Mouse (Mus musculus) neural tube, embryonic 12.5 days (tissue): ENCODE measurements at regions not wholly inside any gene's neighbourhood (a gene's known extent, or its start where the extent isn't known, plus 50 kb on each side); places are given as distances from the start of the nearest gene placed in this dataset.

Experiments used
- ATAC-seq: fragments of 200-750 bp; cut with Nextera tagmentation; 2 replicates; pipeline ENCODE4 v1.8.0; 2017; ENCODE audit warnings: low read depth, mild to moderate bottlenecking, moderate TSS enrichment, moderate library complexity; ENCODE audit not compliant: low FRiP score
- H3K27ac ChIP-seq: fragments of 300-500 bp; sonication (generic); 2 replicates; pipeline ENCODE4 v1.5.1; 2016
- H3K27me3 ChIP-seq: fragments of 300-500 bp; sonication (generic); replicated peaks from 2 replicates; pipeline ENCODE4 v1.6.1; 2016; ENCODE audit warnings: mild to moderate bottlenecking
- H3K36me3 ChIP-seq: fragments of 300-500 bp; sonication (generic); 2 replicates; pipeline ENCODE4 v1.6.1; 2016; ENCODE audit warnings: mild to moderate bottlenecking
- H3K4me1 ChIP-seq: fragments of 300-500 bp; sonication (generic); 2 replicates; pipeline ENCODE4 v1.6.1; 2016
- H3K4me2 ChIP-seq: fragments of 300-500 bp; sonication (generic); replicated peaks from 2 replicates; pipeline ENCODE4 v1.6.1; 2016; ENCODE audit warnings: mild to moderate bottlenecking
- H3K4me3 ChIP-seq: fragments of 300-500 bp; sonication (generic); 2 replicates; pipeline ENCODE4 v1.5.1; 2016
- H3K9ac ChIP-seq: fragments of 300-500 bp; sonication (generic); 2 replicates; pipeline ENCODE4 v1.6.1; 2016; ENCODE audit warnings: mild to moderate bottlenecking
- H3K9me3 ChIP-seq: fragments of 300-500 bp; sonication (generic); 2 replicates; pipeline ENCODE4 v1.6.1; 2016; ENCODE audit warnings: mild to moderate bottlenecking
- WGBS: fragments of 180-500 bp; shearing (Covaris S2); methylation state at CpG from one replicate; pipeline ENCODE4 v1.1.7; 2016; 5-methylcytosine and 5-hydroxymethylcytosine counted together

GRCm38 (mm10) chr5:47185868-47186267 is 797.1 kb upstream of the Slit2 start:
- no peak for ATAC-seq
- no peak overlapping the region for H3K9ac ChIP-seq
- no peak overlapping the region for H3K27ac ChIP-seq
- no peak overlapping the region for H3K4me2 ChIP-seq
- H3K36me3 ChIP-seq, result no peaks in the 10 kb centered on the region
- no peaks in the 10 kb centered on the region for H3K4me1 ChIP-seq
- H3K9me3 ChIP-seq, result no peaks in the 10 kb centered on the region
- H3K4me3 ChIP-seq, result no peak overlapping the region
- H3K27me3 ChIP-seq, result no peaks in the 10 kb centered on the region

GRCm38 (mm10) chr5:47202164-47202914 is 780.6 kb upstream of the Slit2 start:
- no peaks in the 10 kb centered on the region for H3K9me3 ChIP-seq
- H3K36me3 ChIP-seq, result no peaks in the 10 kb centered on the region
- H3K27me3 ChIP-seq, result no peaks in the 10 kb centered on the region
- H3K4me2 ChIP-seq, result no peak overlapping the region
- no peak overlapping the region for H3K27ac ChIP-seq
- H3K9ac ChIP-seq, result no peak overlapping the region
- H3K4me1 ChIP-seq, result no peaks in the 10 kb centered on the region
- no peak overlapping the region for H3K4me3 ChIP-seq
- ATAC-seq, result no peak
- WGBS, result 79% methylated on average over 3 of the region's 3 CpGs

GRCm38 (mm10) chr5:47202915-47203296 is 780.0 kb upstream of the Slit2 start:
- Histone ChIP-seq H3K27ac (no peak overlapping the region), H3K4me2 (no peak overlapping the region), H3K9me3 (no peaks in the 10 kb centered on the region), H3K4me3 (no peak overlapping the region), H3K4me1 (no peaks in the 10 kb centered on the region), H3K9ac (no peak overlapping the region), H3K27me3 (no peaks in the 10 kb centered on the region), H3K36me3 (no peaks in the 10 kb centered on the region)
- WGBS, result 70% methylated on average over 1 of the region's 1 CpGs
- no peak for ATAC-seq

- H3K27ac ChIP-seq, result no peak overlapping the region
- H3K4me3 ChIP-seq, result no peak overlapping the region
- no peaks in the 10 kb centered on the region for H3K36me3 ChIP-seq
- no peaks in the 10 kb centered on the region for H3K27me3 ChIP-seq
- no peak overlapping the region for H3K9ac ChIP-seq
- H3K4me2 ChIP-seq, result no peak overlapping the region
- ATAC-seq, result no peak
- H3K4me1 ChIP-seq, result no peaks in the 10 kb centered on the region
- WGBS, result 46% methylated on average over 1 of the region's 1 CpGs
- H3K9me3 ChIP-seq, result no peaks in the 10 kb centered on the region
Measured at GRCm38 (mm10) chr5:47210542-47210941, 772.4 kb upstream of the Slit2 start.

GRCm38 (mm10) chr5:47215421-47215820 is 767.5 kb upstream of the Slit2 start:
- H3K4me1 ChIP-seq, result no peaks in the 10 kb centered on the region
- no peaks in the 10 kb centered on the region for H3K36me3 ChIP-seq
- H3K9ac ChIP-seq, result no peak overlapping the region
- ATAC-seq, result no peak
- no peak overlapping the region for H3K4me3 ChIP-seq
- H3K9me3 ChIP-seq, result no peaks in the 10 kb centered on the region
- no peak overlapping the region for H3K4me2 ChIP-seq
- no peak overlapping the region for H3K27ac ChIP-seq
- no peaks in the 10 kb centered on the region for H3K27me3 ChIP-seq

- Histone ChIP-seq H3K4me2 (no peak overlapping the region), H3K4me3 (no peak overlapping the region), H3K36me3 (no peaks in the 10 kb centered on the region), H3K27me3 (no peaks in the 10 kb centered on the region), H3K9ac (no peak overlapping the region), H3K4me1 (no peaks in the 10 kb centered on the region), H3K9me3 (no peaks in the 10 kb centered on the region), H3K27ac (no peak overlapping the region)
- ATAC-seq, result no peak
- 85% methylated on average over 1 of the region's 1 CpGs for WGBS
Measured at GRCm38 (mm10) chr5:47225247-47225646, 757.7 kb upstream of the Slit2 start.

- no peak for ATAC-seq
- Histone ChIP-seq H3K27me3 (no peaks in the 10 kb centered on the region), H3K36me3 (no peaks in the 10 kb centered on the region), H3K4me1 (no peaks in the 10 kb centered on the region), H3K4me2 (no peak overlapping the region), H3K9ac (no peak overlapping the region), H3K27ac (no peak overlapping the region), H3K9me3 (no peaks in the 10 kb centered on the region), H3K4me3 (no peak overlapping the region)
- 86% methylated on average over 1 of the region's 1 CpGs for WGBS
Measured at GRCm38 (mm10) chr5:47236094-47236493, 746.8 kb upstream of the Slit2 start.

GRCm38 (mm10) chr5:47240060-47240459 is 742.9 kb upstream of the Slit2 start:
- H3K36me3 ChIP-seq, result no peaks in the 10 kb centered on the region
- WGBS, result 65% methylated on average over 2 of the region's 2 CpGs
- H3K9me3 ChIP-seq, result no peaks in the 10 kb centered on the region
- no peak overlapping the region for H3K27ac ChIP-seq
- H3K27me3 ChIP-seq, result no peaks in the 10 kb centered on the region
- H3K4me3 ChIP-seq, result no peak overlapping the region
- no peaks in the 10 kb centered on the region for H3K4me1 ChIP-seq
- no peak overlapping the region for H3K4me2 ChIP-seq
- ATAC-seq, result no peak
- no peak overlapping the region for H3K9ac ChIP-seq

GRCm38 (mm10) chr5:47240586-47240985 is 742.4 kb upstream of the Slit2 start:
- H3K27me3 ChIP-seq, result no peaks in the 10 kb centered on the region
- no peak overlapping the region for H3K27ac ChIP-seq
- H3K4me3 ChIP-seq, result no peak overlapping the region
- H3K9me3 ChIP-seq, result no peaks in the 10 kb centered on the region
- ATAC-seq, result no peak
- WGBS, result 81% methylated on average over 7 of the region's 7 CpGs
- no peaks in the 10 kb centered on the region for H3K4me1 ChIP-seq
- no peaks in the 10 kb centered on the region for H3K36me3 ChIP-seq
- no peak overlapping the region for H3K4me2 ChIP-seq
- H3K9ac ChIP-seq, result no peak overlapping the region

- Histone ChIP-seq H3K36me3 (no peaks in the 10 kb centered on the region), H3K9me3 (no peaks in the 10 kb centered on the region), H3K4me2 (no peak overlapping the region), H3K27ac (no peak overlapping the region), H3K4me1 (no peaks in the 10 kb centered on the region), H3K9ac (no peak overlapping the region), H3K27me3 (no peaks in the 10 kb centered on the region), H3K4me3 (no peak overlapping the region)
- no peak for ATAC-seq
Measured at GRCm38 (mm10) chr5:47254835-47255369, 728.0 kb upstream of the Slit2 start.

- no peak overlapping the region for H3K9ac ChIP-seq
- WGBS, result 62% methylated on average over 5 of the region's 5 CpGs
- no peaks in the 10 kb centered on the region for H3K9me3 ChIP-seq
- H3K4me1 ChIP-seq, result no peaks in the 10 kb centered on the region
- no peak overlapping the region for H3K4me2 ChIP-seq
- H3K36me3 ChIP-seq, result no peaks in the 10 kb centered on the region
- peak; percentile 71; the same call in 1 of the 2 replicates for ATAC-seq
- H3K27me3 ChIP-seq, result no peaks in the 10 kb centered on the region
- no peak overlapping the region for H3K27ac ChIP-seq
- H3K4me3 ChIP-seq, result no peak overlapping the region
Measured at GRCm38 (mm10) chr5:47261658-47262411, 721.1 kb upstream of the Slit2 start.

GRCm38 (mm10) chr5:47272642-47273041 is 710.3 kb upstream of the Slit2 start:
- 83% methylated on average over 3 of the region's 3 CpGs for WGBS
- Histone ChIP-seq H3K4me3 (no peak overlapping the region), H3K36me3 (no peaks in the 10 kb centered on the region), H3K4me2 (no peak overlapping the region), H3K9me3 (no peaks in the 10 kb centered on the region), H3K27ac (no peak overlapping the region), H3K4me1 (0 out of 2 replicates have a peak, but pooled peaks cover 2% of the 10 kb centered on the region), H3K9ac (no peak overlapping the region), H3K27me3 (no peaks in the 10 kb centered on the region)
- ATAC-seq, result no peak
